ENCODE assay signal across 20 mouse cellular contexts in genomic region chr9:64830641-64831040, GRCm38 (mm10). TPM values are rescaled to one million over a fixed set of nuclear protein-coding genes. Genes with fewer than 3 reads are reported as not detected.
DNase-seq lines count a peak whose midpoint lies in the region; ATAC-seq and TF ChIP-seq lines count a peak whose summit lies in the region.
"Had no signal": no experiment of that assay in that cellular context is flagged by ENCODE, and none has a peak within 500 bp of the region (broad histone marks: within the 10 kb centered on the region; RNA-seq: fewer than 3 reads in every experiment).

No protein-coding gene starts in this region.

- H3K4me1 ChIP-seq in spleen, adult 2 months (ENCODE audit: control insufficient read depth, insufficient read depth, insufficient read length): peaks cover 5% of the 10 kb centered on the region; the same call in 1 of the 2 replicates
- peaks cover 36 to 39% of the 10 kb centered on the region in 2 experiments for H3K4me1 ChIP-seq in MEL (ENCODE audit: control insufficient read depth in 1 of 2, insufficient read depth in 2 of 2, low read length in 2 of 2)
- H3K4me1 ChIP-seq in liver, embryonic 13.5 days (replicated peaks): peaks cover 81% of the 10 kb centered on the region
- H3K4me1 ChIP-seq in forebrain, embryonic 11.5 days (replicated peaks; ENCODE audit: control insufficient read depth, insufficient read depth, low read length): no peaks in the 10 kb centered on the region
- H3K4me1 ChIP-seq: hindbrain, embryonic 13.5 days had no signal

- H3K79me2 ChIP-seq in MEL (ENCODE audit: control insufficient read depth, insufficient read depth, low read length, poor library complexity): peaks cover 19% of the 10 kb centered on the region
- H3K79me2 ChIP-seq in macrophage (ENCODE audit: inconsistent target): peaks cover 48% of the 10 kb centered on the region; the same call in 1 of the 2 replicates

- no peaks in the 10 kb centered on the region for H3K9me3 ChIP-seq in MEL (replicated peaks; ENCODE audit: insufficient read depth, low read length)
- H3K9me3 ChIP-seq in liver, embryonic 13.5 days (replicated peaks): no peaks in the 10 kb centered on the region
- no peaks in the 10 kb centered on the region for H3K9me3 ChIP-seq in forebrain, embryonic 11.5 days (ENCODE audit: control insufficient read depth, low read length)
- H3K9me3 ChIP-seq: embryonic facial prominence, embryonic 10.5 days; heart, embryonic 15.5 days; hindbrain, embryonic 13.5 days had no signal

- TF ChIP-seq POLR2A in spleen, adult 2 months (IDR thresholded peaks at IDR 0.05; ENCODE audit: low read depth, low read length): no peak
- no peak; a peak in 1 of 4 replicates for TF ChIP-seq POLR2A in MEL (IDR thresholded peaks at IDR 0.05; ENCODE audit: control insufficient read depth in 1 of 2, insufficient read depth in 1 of 2, low read depth in 1 of 2, low read length in 2 of 2, poor library complexity in 1 of 2)

- no peak for TF ChIP-seq EP300 in MEL (IDR thresholded peaks at IDR 0.05; ENCODE audit: low read depth in 1 of 2, low read length in 2 of 2)

- H3K4me2 ChIP-seq in liver, embryonic 13.5 days: no peak overlapping the region
- no peak overlapping the region for H3K4me2 ChIP-seq in forebrain, embryonic 11.5 days (ENCODE audit: low read depth, low read length, severe bottlenecking)
- H3K4me2 ChIP-seq: heart, embryonic 11.5 days; heart, embryonic 15.5 days; hindbrain, embryonic 13.5 days had no signal

- peak overlapping the region; percentile 72 for H3K9ac ChIP-seq in MEL (ENCODE audit: control insufficient read depth, low read depth, low read length, poor library complexity, severe bottlenecking)
- H3K9ac ChIP-seq in liver, embryonic 13.5 days: 0 out of 2 replicates have a peak overlapping the region, but pooled peaks have one; percentile 5
- H3K9ac ChIP-seq in forebrain, embryonic 11.5 days (ENCODE audit: low read length): no peak overlapping the region
- H3K9ac ChIP-seq: heart, embryonic 15.5 days; hindbrain, embryonic 13.5 days had no signal

- 85% methylated on average over 7 of the region's 7 CpGs for WGBS in spleen, adult 2 months
- 79% methylated on average over 7 of the region's 7 CpGs for WGBS in liver, embryonic 13.5 days (ENCODE audit: insufficient replicate concordance)
- WGBS in macrophage (ENCODE audit: missing documents): 52% methylated on average over 3 of the region's 7 CpGs
- 91% methylated on average over 7 of the region's 7 CpGs for WGBS in forebrain, embryonic 11.5 days

- TF ChIP-seq RAD21 in MEL (IDR thresholded peaks at IDR 0.05; ENCODE audit: low read depth, low read length): no peak

- no peak for DNase-seq in spleen, adult 2 months (ENCODE audit: low read depth in 1 of 2, low spot score in 2 of 2)
- no peak for DNase-seq in spleen, postnatal 4 days (ENCODE audit: low spot score in 2 of 2)
- peak; percentile 70 for DNase-seq in MEL (ENCODE audit: low read depth, low spot score)
- DNase-seq in liver, embryonic 13.5 days: no peak
- no peak for DNase-seq in cerebellum, adult 11 months
- DNase-seq in forebrain, embryonic 11.5 days (ENCODE audit: low spot score): no peak
- no peak for DNase-seq in urinary bladder, adult 2 months (ENCODE audit: low spot score)
- DNase-seq: adrenal gland, postnatal 10 days; cerebellum, adult 2 months; cerebellum, postnatal 10 days; gastrocnemius, postnatal 10 days; heart, postnatal 14 days had no signal

- no peak for TF ChIP-seq CTCF in spleen, adult 2 months (IDR thresholded peaks at IDR 0.05; ENCODE audit: extremely low read depth, insufficient read depth, insufficient read length, insufficient replicate concordance)
- no peak for TF ChIP-seq CTCF in MEL (IDR thresholded peaks at IDR 0.05 in 2 of 3, conservative IDR thresholded peaks at IDR 0.05 in 1 of 3; ENCODE audit: control insufficient read depth in 1 of 3, insufficient read depth in 1 of 3, low read depth in 2 of 3, low read length in 3 of 3, poor library complexity in 1 of 3, severe bottlenecking in 1 of 3)

- H3K4me3 ChIP-seq in spleen, adult 2 months (ENCODE audit: extremely low read depth, insufficient read depth, insufficient read length): no peak overlapping the region
- H3K4me3 ChIP-seq in MEL (ENCODE audit: control insufficient read depth in 1 of 2, insufficient read depth in 1 of 2, low read depth in 2 of 2, low read length in 2 of 2) (peak overlapping the region; percentile 46 to 53), macrophage (ENCODE audit: inconsistent target) (no peak overlapping the region)
- H3K4me3 ChIP-seq in liver, embryonic 13.5 days (replicated peaks): no peak overlapping the region
- H3K4me3 ChIP-seq in forebrain, embryonic 11.5 days (ENCODE audit: low read depth, low read length): no peak overlapping the region
- H3K4me3 ChIP-seq: embryonic facial prominence, embryonic 10.5 days; heart, adult 2 months; heart, embryonic 15.5 days; hindbrain, embryonic 13.5 days had no signal

- 0 out of 2 replicates have a peak overlapping the region, but pooled peaks have one; percentile 14 for H3K27ac ChIP-seq in spleen, adult 2 months (ENCODE audit: insufficient read depth, low read length)
- H3K27ac ChIP-seq in MEL (ENCODE audit: control insufficient read depth, low read depth, low read length) (peak overlapping the region; percentile 100), macrophage (0 out of 2 replicates have a peak overlapping the region, but pooled peaks have one; percentile 24)
- peak overlapping the region; percentile 62 for H3K27ac ChIP-seq in liver, embryonic 13.5 days
- H3K27ac ChIP-seq in forebrain, embryonic 11.5 days (ENCODE audit: low read depth, low read length): no peak overlapping the region
- H3K27ac ChIP-seq: embryonic facial prominence, embryonic 10.5 days; heart, adult 2 months; heart, embryonic 15.5 days; hindbrain, embryonic 13.5 days; hindbrain, postnatal 0 days had no signal

- H3K36me3 ChIP-seq in spleen, adult 2 months (ENCODE audit: control insufficient read depth, insufficient read depth, low read length): no peaks in the 10 kb centered on the region; the same call in 1 of the 2 replicates
- H3K36me3 ChIP-seq in MEL (ENCODE audit: control insufficient read depth in 1 of 2, insufficient read depth in 2 of 2, low read length in 2 of 2) (peaks cover 5 to 68% of the 10 kb centered on the region in 2 experiments), macrophage (ENCODE audit: inconsistent target) (no peaks in the 10 kb centered on the region)
- H3K36me3 ChIP-seq in liver, embryonic 13.5 days: peaks cover 19% of the 10 kb centered on the region
- no peaks in the 10 kb centered on the region for H3K36me3 ChIP-seq in forebrain, embryonic 11.5 days (ENCODE audit: control insufficient read depth, insufficient read depth, low read length)
- H3K36me3 ChIP-seq: embryonic facial prominence, embryonic 10.5 days; heart, embryonic 15.5 days; hindbrain, embryonic 13.5 days had no signal

- H3K27me3 ChIP-seq in spleen, adult 2 months (ENCODE audit: control insufficient read depth, insufficient read depth, low read length): no peaks in the 10 kb centered on the region
- H3K27me3 ChIP-seq in MEL (ENCODE audit: control insufficient read depth in 1 of 2, insufficient read depth in 2 of 2, low read length in 2 of 2): no peaks in the 10 kb centered on the region
- H3K27me3 ChIP-seq in liver, embryonic 13.5 days: no peaks in the 10 kb centered on the region
- no peaks in the 10 kb centered on the region for H3K27me3 ChIP-seq in forebrain, embryonic 11.5 days (ENCODE audit: control insufficient read depth, insufficient read depth, low read length)
- H3K27me3 ChIP-seq: heart, embryonic 15.5 days; hindbrain, embryonic 13.5 days had no signal

- ATAC-seq in liver, embryonic 13.5 days (ENCODE audit: low read depth): no peak
- ATAC-seq in forebrain, embryonic 11.5 days (replicated peaks; ENCODE audit: low FRiP score): no peak
- ATAC-seq: forebrain, embryonic 14.5 days; hindbrain, postnatal 0 days had no signal

TF ChIP-seq in MEL, 35 proteins besides CTCF, POLR2A, EP300 and RAD21:
- TF ChIP-seq MAZ (IDR thresholded peaks at IDR 0.05; ENCODE audit: low read depth, low read length) (no peak), NRF1 (IDR thresholded peaks at IDR 0.05; ENCODE audit: insufficient read depth, low read depth, low read length, poor library complexity, severe bottlenecking) (no peak), CHD1 (IDR thresholded peaks at IDR 0.05; ENCODE audit: low read depth, low read length) (peak; percentile 84; the same call in 1 of the 2 replicates), POLR2AphosphoS2 (IDR thresholded peaks at IDR 0.05; ENCODE audit: low read length) (0 out of 2 replicates have a peak, but pooled peaks have one; percentile 10), USF1 (IDR thresholded peaks at IDR 0.05; ENCODE audit: low read depth, low read length) (0 out of 2 replicates have a peak, but pooled peaks have one; percentile 22), MXI1 (IDR thresholded peaks at IDR 0.05; ENCODE audit: low read depth, low read length) (peak; percentile 68; the same call in 1 of the 2 replicates), BHLHE40 (IDR thresholded peaks at IDR 0.05; ENCODE audit: borderline replicate concordance, low read depth, low read length) (no peak), MAX (IDR thresholded peaks at IDR 0.05; ENCODE audit: low read length) (peak; percentile 56; the same call in 1 of the 2 replicates), USF2 (IDR thresholded peaks at IDR 0.05; ENCODE audit: borderline replicate concordance in 1 of 2, insufficient read depth in 1 of 2, low read depth in 1 of 2, low read length in 2 of 2) (no peak), MYC (IDR thresholded peaks at IDR 0.05; ENCODE audit: low read depth, low read length) (0 out of 2 replicates have a peak, but pooled peaks have one; percentile 6), HCFC1 (IDR thresholded peaks at IDR 0.05; ENCODE audit: low read depth, low read length) (0 out of 2 replicates have a peak, but pooled peaks have one; percentile 23)

RNA-seq across cellular contexts. Expression of gene Dennd4a, which starts 19.5 kb away (rescaled TPM):
- 22.2 and 25.9 TPM in 2 replicates for polyA plus RNA-seq in spleen, adult 2 months (2012; rRNA removed)
- total RNA-seq in MEL (2012; rRNA removed): 7.7 and 12.1 TPM in 2 replicates
- 10 to 100 TPM; 24.9 to 74.8 TPM for polyA plus RNA-seq in MEL (2012; ENCODE audit: insufficient read depth in 1 of 2, insufficient read length in 2 of 2, low read depth in 1 of 2, low replicate concordance in 2 of 2, missing spikeins in 1 of 2)
- polyA plus RNA-seq in liver, embryonic 13.5 days (2015; fragmentation: Nextera tagmentation; extraction: Ambion mirVana): 24.1 and 27.0 TPM in 2 replicates
- 100 to 1,000 TPM in 14 of 26 experiments, 10 to 100 TPM in 12; 43.1 to 344 (median 115) TPM for total RNA-seq in macrophage (2018; cell fraction: chromatin; rRNA removed)
- 10 to 100 TPM in 10 of 26 experiments, 1 to 10 TPM in 16; 5.8 to 34.6 (median 8.7) TPM for total RNA-seq in macrophage (2018; cell fraction: cytosol; rRNA removed)
- 100 to 1,000 TPM in 9 of 26 experiments, 10 to 100 TPM in 17; 29.8 to 237 (median 83.8) TPM for total RNA-seq in macrophage (2018; cell fraction: nucleus; rRNA removed)
- 4.0 to 7.6 TPM (median 5.1 TPM) in 3 replicates for polyA plus RNA-seq in macrophage (2018)
- polyA plus RNA-seq in forebrain, embryonic 11.5 days (2014; fragmentation: Nextera tagmentation; extraction: Ambion mirVana): 9.8 and 10.7 TPM in 2 replicates
- 10.5 and 10.8 TPM in 2 replicates for polyA plus RNA-seq in urinary bladder, adult 2 months (2012; rRNA removed)

Comparison
In these comparisons a context has a peak if more than half of its experiments do, and no peak if none do; other contexts are left out.
1. H3K4me3 ChIP-seq: peak in MEL (2 of 2); none in spleen, adult 2 months (single experiment), liver, embryonic 13.5 days (single experiment), macrophage (single experiment) and forebrain, embryonic 11.5 days (single experiment).